In the genomic region with DNA sequence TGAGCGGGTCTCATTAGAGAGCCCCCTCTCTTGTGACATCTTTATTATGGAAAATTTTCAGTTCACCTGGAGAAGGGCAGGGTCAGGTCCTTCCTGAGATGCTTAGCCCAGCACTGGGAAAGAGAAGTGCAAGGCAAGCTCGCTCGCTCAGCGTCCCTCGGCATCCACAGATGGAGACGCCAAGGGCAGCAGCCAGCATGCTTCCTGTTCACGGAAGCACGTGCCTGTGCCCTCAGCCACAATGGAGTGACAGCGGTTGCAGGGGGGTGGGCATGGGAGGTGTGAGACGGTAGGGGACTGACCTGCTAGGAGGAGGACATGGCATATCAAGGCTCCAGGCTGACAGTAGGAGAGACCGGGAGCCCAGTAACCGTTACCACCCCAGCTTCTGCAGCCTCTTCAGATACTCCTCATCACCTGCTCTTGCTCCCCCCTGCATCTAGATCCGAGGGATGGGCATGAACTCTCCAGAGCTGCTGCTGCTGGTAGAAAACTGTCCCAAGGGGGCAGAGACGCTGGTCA, we compare ENCODE assay signal across 26 mouse cellular contexts. TPM values are rescaled to one million over a fixed set of nuclear protein-coding genes. Genes with fewer than 3 reads are reported as not detected.
DNase-seq lines count a peak whose midpoint lies in the region; ATAC-seq lines count a peak whose summit lies in the region.
"Had no signal": no experiment of that assay in that cellular context is flagged by ENCODE, and none has a peak within 500 bp of the region (broad histone marks: within the 10 kb centered on the region; RNA-seq: fewer than 3 reads in every experiment).

No protein-coding gene starts in this region.

- WGBS in heart, embryonic 10.5 days: 87% methylated on average over 14 of the region's 14 CpGs
- WGBS in midbrain, embryonic 11.5 days: 91% methylated on average over 14 of the region's 14 CpGs
- 91% methylated on average over 14 of the region's 14 CpGs for WGBS in midbrain, embryonic 15.5 days

- peaks cover 97% of the 10 kb centered on the region for H3K36me3 ChIP-seq in heart, embryonic 10.5 days
- H3K36me3 ChIP-seq in midbrain, embryonic 11.5 days (ENCODE audit: control insufficient read depth, insufficient read depth, low read length): peaks cover 59% of the 10 kb centered on the region
- H3K36me3 ChIP-seq in midbrain, embryonic 15.5 days (replicated peaks): peaks cover 68% of the 10 kb centered on the region

- no peak overlapping the region for H3K9ac ChIP-seq in midbrain, embryonic 11.5 days (ENCODE audit: low read length)
- H3K9ac ChIP-seq in midbrain, embryonic 15.5 days: no peak overlapping the region
- H3K9ac ChIP-seq: forebrain, embryonic 12.5 days had no signal

- no peak overlapping the region for H3K4me2 ChIP-seq in midbrain, embryonic 11.5 days
- H3K4me2 ChIP-seq in midbrain, embryonic 15.5 days: no peak overlapping the region
- H3K4me2 ChIP-seq: forebrain, embryonic 12.5 days had no signal

- no peaks in the 10 kb centered on the region for H3K9me3 ChIP-seq in heart, embryonic 10.5 days
- no peaks in the 10 kb centered on the region for H3K9me3 ChIP-seq in midbrain, embryonic 11.5 days (ENCODE audit: control insufficient read depth, low read length)
- H3K9me3 ChIP-seq in midbrain, embryonic 15.5 days: no peaks in the 10 kb centered on the region
- H3K9me3 ChIP-seq: forebrain, embryonic 10.5 days; forebrain, embryonic 12.5 days had no signal

- no peak overlapping the region for H3K27ac ChIP-seq in heart, embryonic 10.5 days
- no peak overlapping the region for H3K27ac ChIP-seq in midbrain, embryonic 11.5 days (ENCODE audit: low read depth, low read length)
- no peak overlapping the region for H3K27ac ChIP-seq in midbrain, embryonic 15.5 days
- H3K27ac ChIP-seq: forebrain, embryonic 10.5 days; forebrain, embryonic 12.5 days had no signal

- no peaks in the 10 kb centered on the region for H3K4me1 ChIP-seq in heart, embryonic 10.5 days
- H3K4me1 ChIP-seq in midbrain, embryonic 11.5 days (ENCODE audit: control insufficient read depth, insufficient read depth, low read length): no peaks in the 10 kb centered on the region
- no peaks in the 10 kb centered on the region for H3K4me1 ChIP-seq in midbrain, embryonic 15.5 days
- H3K4me1 ChIP-seq: forebrain, embryonic 10.5 days; forebrain, embryonic 12.5 days had no signal

- DNase-seq in heart, adult 11 months: peak; percentile 87
- DNase-seq in heart, embryonic 10.5 days (ENCODE audit: low spot score): no peak
- DNase-seq in midbrain, embryonic 11.5 days (ENCODE audit: low spot score, missing footprints): peak; percentile 53
- DNase-seq in thymus, adult 18-20 months: no peak
- DNase-seq: adrenal gland, adult 2 months; adrenal gland, postnatal 10 days; adrenal gland, postnatal 25 days; cerebellum, adult 11 months; cerebellum, adult 18-20 months; cerebellum, adult 8-10 months; cerebellum, adult 9-11 months; cerebellum, postnatal 14 days; cerebellum, postnatal 36 days had no signal

- no peak overlapping the region for H3K4me3 ChIP-seq in heart, embryonic 10.5 days
- no peak overlapping the region for H3K4me3 ChIP-seq in midbrain, embryonic 11.5 days (ENCODE audit: low read depth, low read length)
- H3K4me3 ChIP-seq in midbrain, embryonic 15.5 days: no peak overlapping the region
- H3K4me3 ChIP-seq: erythroblast, embryonic 14.5 days; forebrain, embryonic 10.5 days; forebrain, embryonic 12.5 days had no signal

- ATAC-seq in midbrain, embryonic 11.5 days (ENCODE audit: low FRiP score): no peak
- no peak for ATAC-seq in midbrain, embryonic 15.5 days (replicated peaks)
- peak; percentile 62 to 71 for ATAC-seq in hematopoietic stem cell, adult 5-6 weeks (replicated peaks in 1 of 2; ENCODE audit: insufficient read depth in 1 of 2, low FRiP score in 2 of 2, low TSS enrichment in 1 of 2, low read depth in 1 of 2, poor library complexity in 2 of 2, severe bottlenecking in 2 of 2)
- ATAC-seq: forebrain, embryonic 14.5 days; forebrain, embryonic 16.5 days had no signal

- no peaks in the 10 kb centered on the region for H3K27me3 ChIP-seq in heart, embryonic 10.5 days (ENCODE audit: insufficient read depth, poor library complexity, severe bottlenecking)
- no peaks in the 10 kb centered on the region for H3K27me3 ChIP-seq in midbrain, embryonic 11.5 days (ENCODE audit: control insufficient read depth, insufficient read depth, low read length)
- no peaks in the 10 kb centered on the region for H3K27me3 ChIP-seq in midbrain, embryonic 15.5 days (replicated peaks)
- H3K27me3 ChIP-seq: forebrain, embryonic 12.5 days had no signal

RNA-seq across cellular contexts. Expression of gene Rsph6a, which starts 6.4 kb away (rescaled TPM):
- not detected in 2 replicates for polyA plus RNA-seq in heart, embryonic 10.5 days (2016; fragmentation: Nextera tagmentation; extraction: Ambion mirVana)
- polyA plus RNA-seq in midbrain, embryonic 11.5 days (2014; fragmentation: Nextera tagmentation; extraction: Ambion mirVana): not detected in 2 replicates
- 0.15 and 0.37 TPM in 2 replicates for polyA plus RNA-seq in midbrain, embryonic 15.5 days (2015; fragmentation: Nextera tagmentation; extraction: Ambion mirVana)
- total RNA-seq in hematopoietic stem cell, adult 5-6 weeks (2017): not detected in 2 replicates
- total RNA-seq: adrenal gland, adult 2 months; adrenal gland, postnatal 10 days; adrenal gland, postnatal 25 days; adrenal gland, postnatal 4 days had no signal
- polyA plus RNA-seq: adrenal gland, adult 2 months; embryonic facial prominence, embryonic 11.5 days; embryonic facial prominence, embryonic 14.5 days; erythroblast, embryonic 14.5 days; forebrain, embryonic 10.5 days; forebrain, embryonic 12.5 days; forebrain, embryonic 14.5 days had no signal

RNA-seq across cellular contexts. Expression of gene Sympk, which starts 23.9 kb away (rescaled TPM):
- polyA plus RNA-seq in heart, embryonic 10.5 days (2016; fragmentation: Nextera tagmentation; extraction: Ambion mirVana): 34.0 and 44.5 TPM in 2 replicates
- polyA plus RNA-seq in midbrain, embryonic 11.5 days (2014; fragmentation: Nextera tagmentation; extraction: Ambion mirVana): 30.9 and 33.3 TPM in 2 replicates
- 30.6 and 32.7 TPM in 2 replicates for polyA plus RNA-seq in midbrain, embryonic 15.5 days (2015; fragmentation: Nextera tagmentation; extraction: Ambion mirVana)
- 41.0 and 42.4 TPM in 2 replicates for total RNA-seq in hematopoietic stem cell, adult 5-6 weeks (2017)

RNA-seq across cellular contexts. Expression of gene Foxa3, which starts 24.7 kb away (rescaled TPM):
- 0.36 and 8.6 TPM in 2 replicates for polyA plus RNA-seq in heart, embryonic 10.5 days (2016; fragmentation: Nextera tagmentation; extraction: Ambion mirVana)
- polyA plus RNA-seq in midbrain, embryonic 11.5 days (2014; fragmentation: Nextera tagmentation; extraction: Ambion mirVana): not detected in 2 replicates
- not detected in 2 replicates for polyA plus RNA-seq in midbrain, embryonic 15.5 days (2015; fragmentation: Nextera tagmentation; extraction: Ambion mirVana)
- 2.7 and 3.3 TPM in 2 replicates for total RNA-seq in hematopoietic stem cell, adult 5-6 weeks (2017)
- total RNA-seq: adrenal gland, adult 2 months; adrenal gland, postnatal 25 days; MEL had no signal
- polyA plus RNA-seq: brain, embryonic 14.5 days; cortical plate, adult 2 months; embryonic facial prominence, embryonic 11.5 days; forebrain, embryonic 10.5 days; forebrain, embryonic 12.5 days; forebrain, embryonic 14.5 days; forebrain, embryonic 16.5 days had no signal

RNA-seq across cellular contexts. Expression of gene Dmwd, which starts 28.0 kb away (rescaled TPM):
- 14.8 and 18.0 TPM in 2 replicates for polyA plus RNA-seq in heart, embryonic 10.5 days (2016; fragmentation: Nextera tagmentation; extraction: Ambion mirVana)
- 15.2 and 16.9 TPM in 2 replicates for polyA plus RNA-seq in midbrain, embryonic 11.5 days (2014; fragmentation: Nextera tagmentation; extraction: Ambion mirVana)
- polyA plus RNA-seq in midbrain, embryonic 15.5 days (2015; fragmentation: Nextera tagmentation; extraction: Ambion mirVana): 34.2 and 40.9 TPM in 2 replicates
- total RNA-seq in hematopoietic stem cell, adult 5-6 weeks (2017): 13.5 TPM in 2 replicates

RNA-seq across cellular contexts. Expression of gene Dmpk, which starts 35.6 kb away (rescaled TPM):
- polyA plus RNA-seq in heart, embryonic 10.5 days (2016; fragmentation: Nextera tagmentation; extraction: Ambion mirVana): 16.9 and 17.7 TPM in 2 replicates
- 7.0 and 7.3 TPM in 2 replicates for polyA plus RNA-seq in midbrain, embryonic 11.5 days (2014; fragmentation: Nextera tagmentation; extraction: Ambion mirVana)
- 10.8 and 13.9 TPM in 2 replicates for polyA plus RNA-seq in midbrain, embryonic 15.5 days (2015; fragmentation: Nextera tagmentation; extraction: Ambion mirVana)
- 3.6 TPM in 1 of 2 replicates, not detected in the other for total RNA-seq in hematopoietic stem cell, adult 5-6 weeks (2017)

Comparison
In these comparisons a context has a peak if more than half of its experiments do, and no peak if none do; other contexts are left out.
1. DNase-seq: peak in heart, adult 11 months (single experiment) and midbrain, embryonic 11.5 days (single experiment); none in heart, embryonic 10.5 days (single experiment) and thymus, adult 18-20 months (0 of 2).
2. ATAC-seq: peak in hematopoietic stem cell, adult 5-6 weeks (2 of 2); none in midbrain, embryonic 11.5 days (single experiment) and midbrain, embryonic 15.5 days (single experiment).